Mouse (Mus musculus) common myeloid progenitor, adult 5-6 weeks (primary cell): Measurements from ENCODE around the gene Gm21209. TPM values are rescaled to one million over a fixed set of nuclear protein-coding genes. Genes with fewer than 3 reads are reported as not detected.
"Not testable (repeated sequence)": the region's sequence is repeated elsewhere in the genome, so short reads cannot be mapped to it uniquely, and the experiment has no call there.

Source experiments
- ATAC-seq: replicated peaks from 2 replicates; pipeline ENCODE4 v1.8.0; 2016; ENCODE audit warnings: low read depth, mild to moderate bottlenecking, moderate TSS enrichment, inconsistent platforms; ENCODE audit not compliant: poor library complexity, severe bottlenecking
- total RNA-seq: library from RNA; stranded (forward); fragments of 200-1000, 187-1606 nt; gene quantifications from 2 replicates; pipeline ENCODE4 v1.2.3, GENCODE M21; 2017

Gene Gm21209
- total RNA-seq, result not detected in 2 replicates

GRCm38 (mm10) chrY:49570856-49571255 lies at the start of gene Gm21209:
TSS of gene Gm21209 (plus strand) at chrY:49571156.
- not testable (repeated sequence) for ATAC-seq
